Mouse (Mus musculus) kidney, adult 2 months (tissue): ENCODE measurements around the gene C1ql1. TPM values are rescaled to one million over a fixed set of nuclear protein-coding genes. Genes with fewer than 3 reads are reported as not detected.

Experiments used
- DNase-seq: peaks from one replicate; pipeline ENCODE4 v3.0.0; 2021
- H3K27ac ChIP-seq: fragments of 200-500 bp; 2 replicates; pipeline ENCODE4 v1.5.1; 2012; ENCODE audit warnings: low read depth, low read length, control low read depth, inconsistent platforms; ENCODE audit not compliant: insufficient read depth
- H3K27me3 ChIP-seq: fragments of 200-500 bp; replicated peaks from 2 replicates; pipeline ENCODE4 v1.6.1; 2012; ENCODE audit warnings: mild to moderate bottlenecking, moderate library complexity, low read length, inconsistent platforms; ENCODE audit not compliant: control insufficient read depth, insufficient read depth
- H3K36me3 ChIP-seq: fragments of 200-500 bp; 2 replicates; pipeline ENCODE4 v1.6.1; 2012; ENCODE audit warnings: mild to moderate bottlenecking, moderate library complexity, low read length, inconsistent platforms; ENCODE audit not compliant: control insufficient read depth, insufficient read depth
- H3K4me1 ChIP-seq: fragments of 200-500 bp; 2 replicates; pipeline ENCODE4 v1.6.1; 2011; ENCODE audit warnings: low read length; ENCODE audit not compliant: control insufficient read depth, insufficient read depth
- H3K4me3 ChIP-seq: fragments of 200-500 bp; 2 replicates; pipeline ENCODE4 v1.5.1; 2011; ENCODE audit warnings: mild to moderate bottlenecking, low read depth, low read length, control low read depth; ENCODE audit not compliant: insufficient read depth
- CTCF ChIP-seq: fragments of 200-500 bp; conservative IDR thresholded peaks from 2 replicates; pipeline ENCODE4 v1.5.1; 2011; ENCODE audit warnings: low read depth, mild to moderate bottlenecking, control low read depth, low read length, moderate library complexity, mixed read lengths; ENCODE audit not compliant: insufficient read depth, insufficient read length
- POLR2A ChIP-seq: fragments of 200-500 bp; IDR thresholded peaks from one replicate; pipeline ENCODE4 v1.6.1; 2011; ENCODE audit warnings: low read depth, low read length, control low read depth
- WGBS: fragments of 180-500 bp; shearing (Covaris S2); methylation state at CpG from one replicate; pipeline ENCODE4 v1.1.7; 2018; 5-methylcytosine and 5-hydroxymethylcytosine counted together
- polyA plus RNA-seq: library from polyadenylated mRNA; depleted of rRNA; stranded (reverse); fragments of >200 nt; gene quantifications from 2 replicates; pipeline ENCODE4 v1.2.3, GENCODE M21; 2012; rRNA removed

The C1ql1 gene
- polyA plus RNA-seq, 1 experiment: 0.39 TPM

DNA sequence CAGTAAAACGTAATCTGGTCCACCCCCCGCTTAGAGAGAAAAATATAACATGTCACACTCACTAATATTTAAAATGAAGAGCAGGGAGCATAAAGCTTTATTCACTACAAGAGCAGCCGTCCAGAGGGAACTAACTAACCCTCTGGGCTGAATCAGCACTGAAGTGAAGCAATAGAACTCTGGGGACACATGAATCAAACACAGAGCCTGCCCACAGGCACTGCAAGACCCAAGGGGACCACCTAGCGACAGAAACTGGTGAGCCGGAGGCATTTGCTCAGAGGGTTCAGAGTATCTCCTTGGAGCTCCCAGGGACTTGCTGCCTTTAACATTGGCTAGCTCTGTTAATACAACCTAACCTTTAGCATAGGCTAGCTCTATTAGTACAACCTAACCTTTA, 56.4 kb downstream of the C1ql1 start:
- WGBS: 66% methylated on average over 5 of the region's 5 CpGs
- no peaks in the 10 kb centered on the region for H3K27me3 ChIP-seq

More for the DNA sequence above, 56.4 kb downstream of the C1ql1 start:
- DNase-seq: no peak
- H3K36me3 ChIP-seq: no peaks in the 10 kb centered on the region
- H3K4me3 ChIP-seq: no peak overlapping the region
- H3K4me1 ChIP-seq: no peaks in the 10 kb centered on the region
- no peak overlapping the region for H3K27ac ChIP-seq
- TF ChIP-seq CTCF (no peak), POLR2A (no peak)

Other genes starting within 250 kb of the C1ql1 start
- gene Ccdc43, start 248.9 kb downstream of the C1ql1 start, polyA plus RNA-seq: 6.7 and 8.4 TPM in 2 replicates
- 5.0 and 5.2 TPM in 2 replicates for gene Adam11, start 185.2 kb downstream of the C1ql1 start, polyA plus RNA-seq
- gene Gjc1, start 127.0 kb downstream of the C1ql1 start, polyA plus RNA-seq: 4.9 and 5.1 TPM in 2 replicates
- gene Higd1b, start 110.8 kb downstream of the C1ql1 start, polyA plus RNA-seq: 2.2 and 4.1 TPM in 2 replicates
- gene Eftud2, start 65.7 kb downstream of the C1ql1 start, polyA plus RNA-seq: 76.4 and 81.0 TPM in 2 replicates
- 0.88 and 1.5 TPM in 2 replicates for gene Ccdc103, start 65.5 kb downstream of the C1ql1 start, polyA plus RNA-seq
- gene Fam187a, start 61.5 kb downstream of the C1ql1 start, polyA plus RNA-seq: not detected in 2 replicates
- 0.16 and 0.18 TPM in 2 replicates for gene Gfap, start 45.8 kb downstream of the C1ql1 start, polyA plus RNA-seq
- 0.22 and 0.27 TPM in 2 replicates for gene Kif18b, start 21.6 kb downstream of the C1ql1 start, polyA plus RNA-seq
- 45.3 and 49.7 TPM in 2 replicates for gene Nmt1, start 81.5 kb upstream of the C1ql1 start, polyA plus RNA-seq
- gene Dcakd, start 81.6 kb upstream of the C1ql1 start, polyA plus RNA-seq: 49.5 and 51.3 TPM in 2 replicates
- 14.9 and 18.1 TPM in 2 replicates for gene Plcd3, start 155.0 kb upstream of the C1ql1 start, polyA plus RNA-seq
- 119 and 130 TPM in 2 replicates for gene Acbd4, start 155.0 kb upstream of the C1ql1 start, polyA plus RNA-seq
- gene Hexim1, start 169.5 kb upstream of the C1ql1 start, polyA plus RNA-seq: 24.9 and 26.4 TPM in 2 replicates
- 3.8 and 4.0 TPM in 2 replicates for gene Hexim2, start 185.7 kb upstream of the C1ql1 start, polyA plus RNA-seq
- gene Fmnl1, start 224.4 kb upstream of the C1ql1 start, polyA plus RNA-seq: 32.7 and 35.5 TPM in 2 replicates